Mouse (Mus musculus): Measurements from ENCODE around the gene 4933405L10Rik. TPM values are rescaled to one million over a fixed set of nuclear protein-coding genes. Genes with fewer than 3 reads are reported as not detected.

4933405L10Rik gene
- polyA plus RNA-seq (2016; fragmentation: Nextera tagmentation; extraction: Ambion mirVana), result not detected in 2 replicates

GRCm38 (mm10) chr8:105707498-105708403 is at the start of gene 4933405L10Rik, which contains the start of gene Enkd1:
4933405L10Rik (plus strand) TSS chr8:105707655.
Enkd1 (minus strand) TSS chr8:105708210.
- peak; percentile 95 for DNase-seq (ENCODE audit: low spot score)
- H3K27me3 ChIP-seq (ENCODE audit: low read depth, poor library complexity, severe bottlenecking), result no peaks in the 10 kb centered on the region
- peak within 1 kb of the TSS; percentile 94 for H3K27ac ChIP-seq (replicated peaks)
- H3K9me3 ChIP-seq (replicated peaks), result no peaks in the 10 kb centered on the region
- peaks cover 26% of the 10 kb centered on the region for H3K4me1 ChIP-seq
- peaks cover 33% of the 10 kb centered on the region for H3K36me3 ChIP-seq
- H3K4me3 ChIP-seq, result peak within 1 kb of the TSS; percentile 89
- WGBS, result under 1% methylated on average over 55 of the region's 55 CpGs

GRCm38 (mm10) chr8:105661167-105661566 is 46.3 kb upstream of the 4933405L10Rik start:
- DNase-seq (ENCODE audit: low spot score), result no peak
- Histone ChIP-seq H3K4me3 (no peak overlapping the region), H3K36me3 (peaks cover 52% of the 10 kb centered on the region), H3K4me1 (no peaks in the 10 kb centered on the region), H3K27ac (replicated peaks) (no peak overlapping the region), H3K27me3 (ENCODE audit: low read depth, poor library complexity, severe bottlenecking) (no peaks in the 10 kb centered on the region), H3K9me3 (replicated peaks) (no peaks in the 10 kb centered on the region)
- WGBS, result 86% methylated on average over 3 of the region's 3 CpGs

- Histone ChIP-seq H3K4me1 (no peaks in the 10 kb centered on the region), H3K27me3 (ENCODE audit: low read depth, poor library complexity, severe bottlenecking) (no peaks in the 10 kb centered on the region), H3K4me3 (no peak overlapping the region), H3K36me3 (peaks cover 98% of the 10 kb centered on the region), H3K9me3 (replicated peaks) (no peaks in the 10 kb centered on the region), H3K27ac (replicated peaks) (no peak overlapping the region)
- WGBS, result 88% methylated on average over 1 of the region's 1 CpGs
- no peak for DNase-seq (ENCODE audit: low spot score)
Measured at GRCm38 (mm10) chr8:105677891-105678290, 29.6 kb upstream of the 4933405L10Rik start.

GRCm38 (mm10) chr8:105685325-105685724 is 22.1 kb upstream of the 4933405L10Rik start:
- peaks cover 15% of the 10 kb centered on the region for H3K4me1 ChIP-seq
- no peak overlapping the region for H3K27ac ChIP-seq (replicated peaks)
- no peaks in the 10 kb centered on the region for H3K27me3 ChIP-seq (ENCODE audit: low read depth, poor library complexity, severe bottlenecking)
- H3K36me3 ChIP-seq, result peaks cover 42% of the 10 kb centered on the region
- H3K9me3 ChIP-seq (replicated peaks), result no peaks in the 10 kb centered on the region
- H3K4me3 ChIP-seq, result no peak overlapping the region
- 79% methylated on average over 7 of the region's 7 CpGs for WGBS
- DNase-seq (ENCODE audit: low spot score), result no peak

DNA sequence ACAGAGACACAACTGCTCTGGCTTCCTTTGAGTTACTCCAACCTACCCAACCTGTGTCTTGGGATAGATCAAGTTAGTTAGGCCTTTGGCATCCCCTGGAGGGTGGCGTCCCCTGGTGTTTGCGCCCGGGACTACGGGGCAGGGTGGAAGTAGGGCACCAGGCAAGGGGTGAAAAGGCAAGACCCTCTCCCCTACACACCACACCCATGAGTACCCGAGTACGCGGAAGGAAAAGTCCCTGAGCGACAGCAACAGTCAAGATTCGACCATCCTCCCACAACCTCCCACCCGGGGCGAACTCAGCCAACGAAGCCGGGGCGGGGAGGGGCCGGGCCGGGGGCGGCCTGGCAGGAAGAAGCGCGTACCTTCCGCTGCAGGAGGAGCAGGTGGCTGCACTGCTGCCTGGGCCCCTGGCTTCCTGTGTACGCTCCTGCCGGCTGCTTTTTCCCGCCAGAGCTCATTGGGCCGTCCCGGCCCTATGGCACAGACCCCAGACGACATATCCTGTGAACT is 21.6 kb upstream of the 4933405L10Rik start, which contains the start of gene Carmil2:
Carmil2 (plus strand) TSS at position 479 of the 513 bp plus-strand sequence.
- peaks cover 15% of the 10 kb centered on the region for H3K4me1 ChIP-seq
- 14% methylated on average over 26 of the region's 26 CpGs for WGBS
- H3K27ac ChIP-seq (replicated peaks), result 0 out of 2 replicates have a peak within 1 kb of the TSS, but pooled peaks have one; percentile 1
- peak within 1 kb of the TSS; percentile 23; the same call in 1 of the 2 replicates for H3K4me3 ChIP-seq
- peaks cover 37% of the 10 kb centered on the region for H3K36me3 ChIP-seq
- H3K9me3 ChIP-seq (replicated peaks), result no peaks in the 10 kb centered on the region
- peak; percentile 55 for DNase-seq (ENCODE audit: low spot score)
- no peaks in the 10 kb centered on the region for H3K27me3 ChIP-seq (ENCODE audit: low read depth, poor library complexity, severe bottlenecking)

GRCm38 (mm10) chr8:105686551-105686950 is 20.9 kb upstream of the 4933405L10Rik start:
- Histone ChIP-seq H3K27me3 (ENCODE audit: low read depth, poor library complexity, severe bottlenecking) (no peaks in the 10 kb centered on the region), H3K4me1 (peaks cover 15% of the 10 kb centered on the region), H3K27ac (replicated peaks) (0 out of 2 replicates have a peak overlapping the region, but pooled peaks have one; percentile 1), H3K4me3 (no peak overlapping the region), H3K36me3 (peaks cover 30% of the 10 kb centered on the region), H3K9me3 (replicated peaks) (no peaks in the 10 kb centered on the region)
- DNase-seq (ENCODE audit: low spot score), result no peak
- 72% methylated on average over 6 of the region's 6 CpGs for WGBS

- H3K4me1 ChIP-seq, result peaks cover 15% of the 10 kb centered on the region
- H3K27ac ChIP-seq (replicated peaks), result no peak overlapping the region
- H3K27me3 ChIP-seq (ENCODE audit: low read depth, poor library complexity, severe bottlenecking), result no peaks in the 10 kb centered on the region
- no peak overlapping the region for H3K4me3 ChIP-seq
- no peak for DNase-seq (ENCODE audit: low spot score)
- H3K36me3 ChIP-seq, result peaks cover 23% of the 10 kb centered on the region
- peaks cover 3% of the 10 kb centered on the region; the same call in 1 of the 2 replicates for H3K9me3 ChIP-seq (replicated peaks)
- WGBS, result 65% methylated on average over 8 of the region's 8 CpGs
Measured at GRCm38 (mm10) chr8:105687512-105687911, 19.9 kb upstream of the 4933405L10Rik start.

DNA sequence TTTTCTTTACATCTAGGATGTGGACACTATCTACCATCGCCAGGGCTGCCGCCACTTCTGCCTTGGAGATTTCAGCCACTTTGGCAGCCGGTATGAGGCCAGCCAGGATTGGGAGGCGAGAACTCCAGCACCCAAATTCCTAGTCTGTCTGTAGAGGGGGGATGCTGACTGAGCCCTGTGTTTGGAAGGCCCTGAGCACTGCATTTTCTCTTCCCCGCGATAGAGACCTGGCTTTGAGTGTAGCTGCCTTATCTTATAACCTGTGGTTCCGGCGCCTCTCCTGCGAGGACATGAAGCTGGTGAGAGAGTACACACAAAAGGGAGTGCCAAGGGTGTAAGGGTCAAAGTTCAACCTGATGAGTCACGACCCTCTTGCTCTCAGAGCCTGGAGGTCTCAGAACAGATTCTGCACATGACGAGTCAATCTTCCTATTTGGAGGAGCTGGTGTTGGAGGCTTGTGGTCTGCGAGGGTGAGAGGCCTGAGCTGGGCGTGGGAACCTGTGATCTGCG is 19.2 kb upstream of the 4933405L10Rik start:
- Histone ChIP-seq H3K9me3 (replicated peaks) (peaks cover 10% of the 10 kb centered on the region), H3K27ac (replicated peaks) (no peak overlapping the region), H3K4me3 (no peak overlapping the region), H3K4me1 (peaks cover 15% of the 10 kb centered on the region), H3K36me3 (peaks cover 23% of the 10 kb centered on the region), H3K27me3 (ENCODE audit: low read depth, poor library complexity, severe bottlenecking) (no peaks in the 10 kb centered on the region)
- WGBS, result 74% methylated on average over 14 of the region's 14 CpGs
- DNase-seq (ENCODE audit: low spot score), result no peak

GRCm38 (mm10) chr8:105689256-105689982 is 18.0 kb upstream of the 4933405L10Rik start:
- peaks cover 14% of the 10 kb centered on the region for H3K36me3 ChIP-seq
- peaks cover 10% of the 10 kb centered on the region for H3K9me3 ChIP-seq (replicated peaks)
- 60% methylated on average over 35 of the region's 35 CpGs for WGBS
- no peak overlapping the region for H3K4me3 ChIP-seq
- H3K27me3 ChIP-seq (ENCODE audit: low read depth, poor library complexity, severe bottlenecking), result peaks cover 6% of the 10 kb centered on the region; the same call in 1 of the 2 replicates
- H3K4me1 ChIP-seq, result peaks cover 25% of the 10 kb centered on the region
- DNase-seq (ENCODE audit: low spot score), result no peak
- H3K27ac ChIP-seq (replicated peaks), result no peak overlapping the region

GRCm38 (mm10) chr8:105689983-105690360 is 17.5 kb upstream of the 4933405L10Rik start:
- no peak overlapping the region for H3K4me3 ChIP-seq
- peaks cover 12% of the 10 kb centered on the region for H3K36me3 ChIP-seq
- H3K27me3 ChIP-seq (ENCODE audit: low read depth, poor library complexity, severe bottlenecking), result peaks cover 12% of the 10 kb centered on the region; the same call in 1 of the 2 replicates
- no peak overlapping the region for H3K27ac ChIP-seq (replicated peaks)
- peaks cover 10% of the 10 kb centered on the region for H3K9me3 ChIP-seq (replicated peaks)
- peak; percentile 10 for DNase-seq (ENCODE audit: low spot score)
- 92% methylated on average over 9 of the region's 9 CpGs for WGBS
- H3K4me1 ChIP-seq, result peaks cover 30% of the 10 kb centered on the region

- WGBS, result 86% methylated on average over 14 of the region's 14 CpGs
- peak; percentile 9 for DNase-seq (ENCODE audit: low spot score)
- peaks cover 17% of the 10 kb centered on the region for H3K36me3 ChIP-seq
Measured at GRCm38 (mm10) chr8:105690978-105691377, 16.5 kb upstream of the 4933405L10Rik start.

More at GRCm38 (mm10) chr8:105690978-105691377, 16.5 kb upstream of the 4933405L10Rik start:
- Histone ChIP-seq H3K4me1 (peaks cover 27% of the 10 kb centered on the region), H3K27ac (replicated peaks) (no peak overlapping the region), H3K27me3 (ENCODE audit: low read depth, poor library complexity, severe bottlenecking) (peaks cover 18% of the 10 kb centered on the region), H3K4me3 (no peak overlapping the region), H3K9me3 (replicated peaks) (peaks cover 10% of the 10 kb centered on the region)

Measured in midbrain, embryonic 10.5 days (tissue).